Mouse (Mus musculus) liver, embryonic 14.5 days (tissue): ENCODE measurements around the gene Crot.

Experiments used
- CTCF ChIP-seq: IDR thresholded peaks from 2 replicates; pipeline ENCODE4 v1.5.1; 2016; ENCODE audit warnings: antibody characterized with exemption, low read depth, control low read depth
- EP300 ChIP-seq: IDR thresholded peaks from 2 replicates; pipeline ENCODE4 v1.6.1; 2016; ENCODE audit warnings: antibody characterized with exemption, low read depth

- TF ChIP-seq EP300 = no peak
- no peak for TF ChIP-seq CTCF
These were observed 35.5 kb upstream of the Crot start for GRCm38 (mm10) chr5:9032641-9033040.
